Mouse (Mus musculus): ENCODE results near the gene Myh10.

GRCm38 (mm10) chr11:68704847-68705246 lies 13.5 kb downstream of the Myh10 start:
- TF ChIP-seq POLR2A (IDR thresholded peaks at IDR 0.05; ENCODE audit: borderline replicate concordance, extremely low read depth, insufficient read depth, insufficient read length, poor library complexity, severe bottlenecking) (no peak), CTCF (IDR thresholded peaks at IDR 0.05; ENCODE audit: borderline replicate concordance, extremely low read depth, insufficient read depth, insufficient read length) (no peak)

All from brain, embryonic 14.5 days (tissue).